Mouse (Mus musculus) neural tube, embryonic 12.5 days (tissue): ENCODE results near the gene Eprs. TPM values are rescaled to one million over a fixed set of nuclear protein-coding genes. Genes with fewer than 3 reads are reported as not detected.
A peak's percentile ranks its signal among the peaks of the same experiment; 100 is the strongest.

ENCODE experiments used
- ATAC-seq: fragments of 200-750 bp; cut with Nextera tagmentation; 2 replicates; pipeline ENCODE4 v1.8.0; 2017; ENCODE audit warnings: low read depth, mild to moderate bottlenecking, moderate TSS enrichment, moderate library complexity; ENCODE audit not compliant: low FRiP score
- H3K27ac ChIP-seq: fragments of 300-500 bp; sonication (generic); 2 replicates; pipeline ENCODE4 v1.5.1; 2016
- H3K27me3 ChIP-seq: fragments of 300-500 bp; sonication (generic); replicated peaks from 2 replicates; pipeline ENCODE4 v1.6.1; 2016; ENCODE audit warnings: mild to moderate bottlenecking
- H3K36me3 ChIP-seq: fragments of 300-500 bp; sonication (generic); 2 replicates; pipeline ENCODE4 v1.6.1; 2016; ENCODE audit warnings: mild to moderate bottlenecking
- H3K4me1 ChIP-seq: fragments of 300-500 bp; sonication (generic); 2 replicates; pipeline ENCODE4 v1.6.1; 2016
- H3K4me2 ChIP-seq: fragments of 300-500 bp; sonication (generic); replicated peaks from 2 replicates; pipeline ENCODE4 v1.6.1; 2016; ENCODE audit warnings: mild to moderate bottlenecking
- H3K4me3 ChIP-seq: fragments of 300-500 bp; sonication (generic); 2 replicates; pipeline ENCODE4 v1.5.1; 2016
- H3K9ac ChIP-seq: fragments of 300-500 bp; sonication (generic); 2 replicates; pipeline ENCODE4 v1.6.1; 2016; ENCODE audit warnings: mild to moderate bottlenecking
- H3K9me3 ChIP-seq: fragments of 300-500 bp; sonication (generic); 2 replicates; pipeline ENCODE4 v1.6.1; 2016; ENCODE audit warnings: mild to moderate bottlenecking
- WGBS: fragments of 180-500 bp; shearing (Covaris S2); methylation state at CpG from one replicate; pipeline ENCODE4 v1.1.7; 2016; 5-methylcytosine and 5-hydroxymethylcytosine counted together
- polyA plus RNA-seq: library from polyadenylated mRNA; unstranded; fragments of >200 nt; fragmentation: Nextera tagmentation; extraction: Ambion mirVana; gene quantifications from 2 replicates; pipeline ENCODE4 v1.2.1, GENCODE M21; 2016

Gene Eprs
- polyA plus RNA-seq, 1 experiment from 2014 or later = 130 TPM

DNA sequence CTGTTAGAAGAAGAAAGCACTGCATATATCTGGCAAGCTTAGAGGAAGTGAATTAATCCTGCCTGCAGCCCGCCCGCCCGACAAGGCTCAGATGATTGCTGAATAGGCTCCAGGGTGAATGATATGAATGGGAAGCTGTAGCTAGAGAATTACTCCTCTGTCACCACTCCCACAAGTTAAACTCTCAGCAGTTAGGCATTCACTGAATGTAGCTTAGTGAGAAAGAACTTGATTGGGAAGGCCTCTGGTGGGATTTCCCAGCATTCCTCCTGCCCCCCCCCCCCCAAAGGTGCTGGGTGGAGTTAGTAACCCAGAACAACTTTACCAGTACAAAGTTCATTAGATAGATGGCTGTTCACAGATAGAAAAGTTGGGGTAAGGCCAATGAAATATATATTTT lies 26.3 kb upstream of the Eprs start:
- 51% methylated on average over 3 of the region's 3 CpGs for WGBS
- no peaks in the 10 kb centered on the region for H3K27me3 ChIP-seq
- no peak overlapping the region for H3K4me3 ChIP-seq
- peaks cover 10% of the 10 kb centered on the region for H3K4me1 ChIP-seq
- no peak for ATAC-seq
- no peak overlapping the region for H3K9ac ChIP-seq
- H3K27ac ChIP-seq = no peak overlapping the region
- H3K4me2 ChIP-seq = no peak overlapping the region
- H3K36me3 ChIP-seq = peaks cover 17% of the 10 kb centered on the region
- H3K9me3 ChIP-seq = no peaks in the 10 kb centered on the region

DNA sequence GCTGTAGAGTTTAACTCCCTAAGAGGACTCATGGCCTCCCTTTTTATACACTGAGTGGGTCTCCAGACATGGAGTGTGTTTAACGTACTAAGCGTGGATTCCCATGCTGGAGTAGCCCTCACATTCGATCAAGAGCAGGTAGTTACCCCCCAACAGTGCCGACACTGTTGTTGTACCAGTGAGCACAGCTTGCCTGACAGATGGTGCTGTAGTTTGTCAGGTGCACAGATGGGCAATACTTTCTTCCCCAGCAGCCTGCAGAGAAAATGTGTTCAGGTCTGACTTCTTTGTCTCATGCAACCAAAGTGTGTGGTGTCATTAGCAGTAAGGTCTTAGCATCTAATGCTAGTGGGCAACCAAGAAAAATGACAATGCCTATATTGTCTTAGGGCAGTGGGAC lies 20.4 kb upstream of the Eprs start:
- H3K4me1 ChIP-seq = no peaks in the 10 kb centered on the region
- no peak overlapping the region for H3K4me2 ChIP-seq
- no peaks in the 10 kb centered on the region for H3K27me3 ChIP-seq
- H3K9me3 ChIP-seq = no peaks in the 10 kb centered on the region
- 89% methylated on average over 4 of the region's 4 CpGs for WGBS
- H3K4me3 ChIP-seq = no peak overlapping the region
- H3K9ac ChIP-seq = no peak overlapping the region
- H3K27ac ChIP-seq = no peak overlapping the region
- ATAC-seq = no peak
- H3K36me3 ChIP-seq = peaks cover 67% of the 10 kb centered on the region

DNA sequence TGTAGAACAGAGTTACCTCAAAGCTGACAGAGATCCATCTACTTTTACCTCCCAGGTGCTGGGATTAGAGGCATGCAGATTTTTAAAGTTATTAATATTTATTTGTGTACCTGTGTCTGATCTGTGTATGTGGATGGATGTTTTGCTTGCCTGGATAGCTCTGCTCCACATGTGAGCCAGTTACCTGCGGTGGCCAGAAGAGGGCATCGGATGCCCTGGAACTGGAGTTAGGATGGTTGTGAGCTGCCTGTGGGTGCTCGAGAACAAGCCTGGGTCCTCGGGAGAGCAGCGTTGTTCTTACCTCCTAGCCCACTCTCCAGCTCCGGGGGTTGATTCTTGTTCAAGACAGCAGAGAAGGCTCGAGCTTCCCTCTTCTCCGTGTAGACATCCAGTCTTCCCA lies 19.4 kb upstream of the Eprs start:
- no peaks in the 10 kb centered on the region for H3K27me3 ChIP-seq
- H3K4me3 ChIP-seq = no peak overlapping the region
- no peak overlapping the region for H3K9ac ChIP-seq
- ATAC-seq = no peak
- WGBS = 85% methylated on average over 8 of the region's 8 CpGs
- peaks cover 77% of the 10 kb centered on the region for H3K36me3 ChIP-seq
- H3K4me2 ChIP-seq = no peak overlapping the region
- H3K9me3 ChIP-seq = no peaks in the 10 kb centered on the region
- no peaks in the 10 kb centered on the region for H3K4me1 ChIP-seq
- H3K27ac ChIP-seq = no peak overlapping the region

DNA sequence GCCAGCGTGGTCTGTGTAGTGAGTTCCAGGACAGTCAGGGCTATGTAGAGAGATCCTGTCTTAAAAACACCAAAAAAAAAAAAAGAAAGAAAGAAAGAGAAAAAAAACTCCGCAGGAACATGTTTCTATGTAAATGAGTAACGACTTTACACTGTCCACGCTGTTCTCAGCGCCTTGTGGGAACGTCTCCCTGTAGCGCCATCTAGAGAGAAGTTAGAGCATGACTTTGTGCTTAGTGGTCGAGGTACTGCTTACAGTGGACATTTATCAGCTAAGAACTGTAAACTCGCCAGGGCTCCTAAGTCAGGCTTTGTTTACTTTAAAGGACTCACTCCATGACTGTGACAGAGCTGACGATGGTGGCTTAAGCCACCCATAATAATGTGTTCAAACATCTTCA lies 16.7 kb upstream of the Eprs start:
- H3K4me3 ChIP-seq = no peak overlapping the region
- no peaks in the 10 kb centered on the region for H3K4me1 ChIP-seq
- H3K9ac ChIP-seq = no peak overlapping the region
- H3K9me3 ChIP-seq = no peaks in the 10 kb centered on the region
- H3K27ac ChIP-seq = no peak overlapping the region
- H3K27me3 ChIP-seq = no peaks in the 10 kb centered on the region
- no peak overlapping the region for H3K4me2 ChIP-seq
- 79% methylated on average over 10 of the region's 10 CpGs for WGBS
- no peak for ATAC-seq
- peaks cover 88% of the 10 kb centered on the region for H3K36me3 ChIP-seq

DNA sequence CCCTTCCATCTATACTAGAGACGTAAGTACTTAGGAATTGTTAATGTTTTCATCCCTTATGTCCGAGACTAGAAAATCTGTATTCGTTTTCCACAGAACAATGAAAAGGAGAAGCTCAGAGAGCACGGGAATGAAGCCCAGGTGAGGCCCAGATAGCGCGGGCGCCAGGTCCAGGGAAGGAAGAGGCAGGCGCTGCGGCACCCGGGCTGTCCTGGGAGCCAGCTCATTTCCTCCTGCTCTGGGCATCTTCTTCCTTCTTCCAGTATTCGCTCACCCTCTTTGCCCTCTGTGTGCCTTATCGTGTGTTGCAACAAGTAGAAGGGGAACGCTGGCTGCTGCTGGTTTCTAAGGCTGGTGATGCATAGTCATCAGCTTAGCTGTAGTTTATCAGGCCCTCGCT lies 13.1 kb upstream of the Eprs start:
- peaks cover 80% of the 10 kb centered on the region for H3K36me3 ChIP-seq
- no peaks in the 10 kb centered on the region for H3K4me1 ChIP-seq
- H3K9me3 ChIP-seq = no peaks in the 10 kb centered on the region
- no peaks in the 10 kb centered on the region for H3K27me3 ChIP-seq
- H3K4me2 ChIP-seq = no peak overlapping the region
- H3K27ac ChIP-seq = no peak overlapping the region
- no peak for ATAC-seq
- WGBS = 96% methylated on average over 14 of the region's 14 CpGs
- H3K9ac ChIP-seq = no peak overlapping the region
- H3K4me3 ChIP-seq = no peak overlapping the region

DNA sequence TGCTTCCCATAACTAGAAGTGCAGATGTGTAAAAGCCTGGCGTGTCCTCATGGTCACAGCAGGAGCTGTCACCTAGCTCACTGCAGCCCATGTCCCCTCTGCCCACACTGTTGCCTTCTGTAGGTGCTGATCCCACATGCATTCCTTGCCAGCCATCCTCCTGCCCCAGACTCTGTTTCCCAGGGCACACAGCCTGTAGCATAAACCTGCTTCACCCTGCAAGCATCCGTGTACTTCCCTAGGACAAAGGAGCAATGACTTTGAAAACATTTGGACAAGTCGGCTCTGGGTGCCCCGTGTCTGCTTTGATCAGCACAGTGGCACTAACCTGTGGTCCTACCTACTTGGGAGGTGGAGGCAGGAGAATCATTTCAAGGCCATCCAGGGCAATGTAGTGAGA lies 12.2 kb upstream of the Eprs start:
- WGBS = 90% methylated on average over 4 of the region's 4 CpGs
- Histone ChIP-seq H3K9ac (no peak overlapping the region), H3K27me3 (no peaks in the 10 kb centered on the region), H3K36me3 (peaks cover 77% of the 10 kb centered on the region), H3K4me3 (no peak overlapping the region), H3K4me2 (no peak overlapping the region), H3K9me3 (no peaks in the 10 kb centered on the region), H3K27ac (no peak overlapping the region), H3K4me1 (no peaks in the 10 kb centered on the region)
- ATAC-seq = no peak

DNA sequence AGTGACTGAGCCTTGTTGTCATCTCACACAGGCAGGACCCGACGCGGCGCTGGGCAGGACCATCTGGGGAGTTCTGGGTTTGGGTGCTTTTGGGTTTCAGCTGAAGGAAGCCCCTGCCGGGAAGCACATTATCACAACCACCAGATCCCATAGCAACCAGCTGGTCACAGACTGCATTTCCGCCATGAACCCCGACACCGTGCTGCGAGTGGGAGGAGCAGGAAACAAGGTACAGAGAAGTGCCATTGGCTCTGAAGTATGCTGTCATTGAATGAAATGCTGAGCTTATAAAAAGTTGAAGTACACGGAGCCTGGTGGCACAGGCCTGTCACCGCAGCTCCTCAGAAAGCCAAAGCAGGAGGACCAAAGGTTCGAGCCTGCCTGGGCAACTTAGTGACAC lies 10.7 kb upstream of the Eprs start:
- Histone ChIP-seq H3K9me3 (no peaks in the 10 kb centered on the region), H3K27me3 (no peaks in the 10 kb centered on the region), H3K4me3 (no peak overlapping the region), H3K27ac (no peak overlapping the region), H3K4me2 (no peak overlapping the region), H3K9ac (no peak overlapping the region), H3K4me1 (no peaks in the 10 kb centered on the region), H3K36me3 (peaks cover 69% of the 10 kb centered on the region)
- no peak for ATAC-seq
- 92% methylated on average over 12 of the region's 12 CpGs for WGBS

DNA sequence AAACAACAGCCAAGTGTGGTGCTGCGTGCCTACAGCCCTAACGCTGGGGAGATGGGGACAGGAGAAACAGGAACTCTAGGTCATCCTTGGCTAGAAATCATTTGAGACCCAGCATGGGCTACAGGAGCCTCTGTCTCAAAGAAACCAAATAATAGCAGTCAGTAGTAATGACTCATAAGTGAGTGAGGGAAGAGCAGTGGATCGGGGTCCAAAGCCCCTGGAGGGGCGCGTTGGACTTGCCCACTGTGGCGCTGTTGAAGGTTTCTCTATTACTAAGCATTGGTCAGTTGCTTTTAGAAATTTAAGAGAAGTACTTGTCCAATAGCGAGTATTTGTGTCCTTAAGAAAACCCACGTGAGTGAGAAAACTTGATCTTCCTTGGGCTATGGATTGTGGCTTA lies 9.5 kb upstream of the Eprs start:
- Histone ChIP-seq H3K4me2 (no peak overlapping the region), H3K27ac (no peak overlapping the region), H3K9me3 (no peaks in the 10 kb centered on the region), H3K4me3 (no peak overlapping the region), H3K4me1 (no peaks in the 10 kb centered on the region), H3K36me3 (peaks cover 65% of the 10 kb centered on the region), H3K9ac (no peak overlapping the region), H3K27me3 (no peaks in the 10 kb centered on the region)
- ATAC-seq = no peak
- 95% methylated on average over 8 of the region's 8 CpGs for WGBS

DNA sequence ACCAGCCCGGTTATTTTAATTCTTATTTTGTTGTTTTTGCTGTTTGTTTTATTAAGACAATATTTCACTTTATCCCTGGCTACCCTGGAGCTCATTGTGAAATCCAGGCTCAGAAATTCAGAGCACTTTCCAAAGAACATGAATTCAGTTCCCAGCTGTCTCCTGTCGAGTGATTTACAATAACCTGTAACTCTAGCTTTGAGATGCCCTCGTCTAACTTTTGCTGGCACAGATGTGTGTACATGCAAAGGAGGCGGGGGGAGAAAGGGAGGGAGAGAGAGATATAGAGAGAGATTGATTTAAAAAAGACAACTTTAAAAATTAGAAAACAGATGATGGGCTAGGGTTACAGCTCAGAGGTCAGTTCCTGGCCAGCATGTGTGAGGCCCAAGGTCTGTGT lies 8.1 kb upstream of the Eprs start:
- Histone ChIP-seq H3K9me3 (no peaks in the 10 kb centered on the region), H3K4me2 (no peak overlapping the region), H3K4me1 (no peaks in the 10 kb centered on the region), H3K27me3 (no peaks in the 10 kb centered on the region), H3K9ac (no peak overlapping the region), H3K27ac (no peak overlapping the region), H3K4me3 (no peak overlapping the region), H3K36me3 (peaks cover 57% of the 10 kb centered on the region)
- 86% methylated on average over 4 of the region's 4 CpGs for WGBS
- no peak for ATAC-seq

DNA sequence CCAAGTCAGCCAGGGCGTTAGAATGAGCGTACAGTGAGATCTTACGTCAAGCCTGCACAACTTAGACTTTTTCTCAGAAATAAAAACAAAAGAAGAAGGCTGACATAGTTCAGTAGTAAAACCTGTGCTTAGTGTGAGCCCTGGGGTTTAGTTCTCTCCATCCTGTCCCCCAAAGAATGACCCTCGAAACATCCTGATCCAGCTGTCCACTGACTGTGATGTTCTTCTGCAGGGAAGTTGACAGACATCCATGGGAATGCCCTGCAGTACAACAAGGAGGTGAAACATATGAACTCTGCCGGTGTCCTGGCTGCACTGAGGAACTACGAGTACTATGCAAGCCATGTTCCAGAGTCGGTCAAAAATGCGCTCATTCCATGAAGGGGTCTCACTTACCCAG lies 6.6 kb upstream of the Eprs start:
- ATAC-seq = no peak
- Histone ChIP-seq H3K27ac (no peak overlapping the region), H3K36me3 (peaks cover 44% of the 10 kb centered on the region), H3K27me3 (no peaks in the 10 kb centered on the region), H3K4me3 (no peak overlapping the region), H3K9me3 (no peaks in the 10 kb centered on the region), H3K9ac (no peak overlapping the region), H3K4me1 (no peaks in the 10 kb centered on the region), H3K4me2 (no peak overlapping the region)
- WGBS = 94% methylated on average over 8 of the region's 8 CpGs

DNA sequence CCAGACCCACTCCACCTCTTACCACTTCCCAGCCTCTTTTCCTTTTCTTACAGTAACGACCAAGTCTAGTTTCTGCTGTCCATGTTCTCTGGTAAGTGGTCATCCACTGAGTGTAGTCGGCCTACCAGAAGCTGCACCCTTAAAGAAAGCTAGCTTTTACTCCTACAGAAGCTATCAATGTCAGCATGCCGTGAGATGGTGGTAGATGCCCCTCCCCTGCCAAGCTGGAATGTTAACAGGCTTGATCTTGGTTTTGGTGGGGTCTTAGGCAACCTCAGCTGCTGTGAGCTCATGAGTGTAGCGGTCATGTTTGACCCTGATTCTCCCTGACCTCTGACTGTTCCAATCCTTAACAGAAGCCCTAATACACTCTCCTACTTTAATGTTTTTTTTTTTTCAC lies 4.6 kb upstream of the Eprs start:
- Histone ChIP-seq H3K27ac (no peak overlapping the region), H3K9me3 (no peaks in the 10 kb centered on the region), H3K36me3 (peaks cover 31% of the 10 kb centered on the region), H3K4me2 (no peak overlapping the region), H3K4me1 (peaks cover 4% of the 10 kb centered on the region; the same call in 1 of the 2 replicates), H3K9ac (no peak overlapping the region), H3K4me3 (no peak overlapping the region), H3K27me3 (no peaks in the 10 kb centered on the region)
- ATAC-seq = no peak
- WGBS = 89% methylated on average over 4 of the region's 4 CpGs

DNA sequence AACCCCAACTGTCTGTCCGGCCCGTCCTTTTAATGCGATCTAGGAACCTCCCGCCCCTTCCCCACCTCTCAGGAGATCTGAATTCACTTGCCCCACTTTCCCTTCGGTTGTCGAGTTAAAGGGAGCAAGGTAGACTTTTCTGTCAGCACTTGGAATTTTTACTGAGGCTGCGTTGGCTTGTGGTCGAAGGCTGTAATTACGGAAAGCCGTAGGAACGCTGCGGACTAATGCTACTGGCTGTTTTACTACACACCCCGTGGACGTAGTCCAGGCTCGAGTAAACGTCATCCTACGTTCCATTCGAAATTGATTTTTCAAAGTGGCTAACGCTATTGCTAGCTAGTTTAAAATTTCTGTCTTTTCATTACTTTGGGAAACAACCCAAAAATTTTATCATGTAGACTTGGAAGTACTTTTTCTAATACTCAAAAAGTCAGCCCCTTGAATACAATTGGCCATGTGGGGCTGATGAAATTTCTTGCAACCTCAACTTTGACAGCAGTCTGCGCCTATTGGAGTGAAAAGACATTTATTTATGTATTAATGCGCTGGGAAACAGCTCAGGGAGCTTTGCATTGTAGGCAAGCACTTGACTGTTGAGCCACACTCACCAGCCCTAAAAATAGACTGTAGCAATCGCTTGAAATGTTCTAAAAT lies 810 bp downstream of the Eprs start:
- peaks cover 21% of the 10 kb centered on the region for H3K4me1 ChIP-seq
- H3K4me2 ChIP-seq = peak overlapping the region; percentile 79
- H3K9me3 ChIP-seq = no peaks in the 10 kb centered on the region
- H3K4me3 ChIP-seq = peak overlapping the region; percentile 97
- peak overlapping the region; percentile 90 for H3K9ac ChIP-seq
- H3K27ac ChIP-seq = peak overlapping the region; percentile 82
- ATAC-seq = peak; percentile 75
- H3K27me3 ChIP-seq = no peaks in the 10 kb centered on the region
- peaks cover 12% of the 10 kb centered on the region; the same call in 1 of the 2 replicates for H3K36me3 ChIP-seq
- 6% methylated on average over 22 of the region's 22 CpGs for WGBS

DNA sequence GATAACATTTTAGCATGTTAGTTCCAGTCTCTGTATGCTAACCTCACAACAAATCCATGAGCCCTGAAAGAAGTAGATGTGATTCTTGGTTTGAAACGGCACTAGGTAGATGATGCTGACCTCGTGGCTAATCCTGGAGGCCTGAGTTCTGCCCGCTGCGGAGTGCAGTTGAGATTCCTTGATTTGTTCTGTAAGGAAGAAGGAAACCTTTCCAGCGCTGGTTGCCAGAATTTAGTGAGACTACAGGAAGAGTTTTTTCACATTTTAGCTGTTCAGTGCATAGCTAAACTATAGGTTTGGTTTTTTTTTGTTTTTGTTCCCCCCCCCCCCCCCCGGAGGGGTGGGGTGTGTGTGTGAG lies 1.3 kb downstream of the Eprs start:
- WGBS = 50% methylated on average over 6 of the region's 6 CpGs
- H3K27ac ChIP-seq = no peak overlapping the region

More for the DNA sequence above, 1.3 kb downstream of the Eprs start:
- Histone ChIP-seq H3K27me3 (no peaks in the 10 kb centered on the region), H3K9me3 (no peaks in the 10 kb centered on the region), H3K9ac (0 out of 2 replicates have a peak overlapping the region, but pooled peaks have one; percentile 90), H3K4me1 (peaks cover 21% of the 10 kb centered on the region), H3K4me2 (peak overlapping the region; percentile 79), H3K4me3 (peak overlapping the region; percentile 97), H3K36me3 (peaks cover 8% of the 10 kb centered on the region; the same call in 1 of the 2 replicates)
- no peak for ATAC-seq
